In the genomic region with DNA sequence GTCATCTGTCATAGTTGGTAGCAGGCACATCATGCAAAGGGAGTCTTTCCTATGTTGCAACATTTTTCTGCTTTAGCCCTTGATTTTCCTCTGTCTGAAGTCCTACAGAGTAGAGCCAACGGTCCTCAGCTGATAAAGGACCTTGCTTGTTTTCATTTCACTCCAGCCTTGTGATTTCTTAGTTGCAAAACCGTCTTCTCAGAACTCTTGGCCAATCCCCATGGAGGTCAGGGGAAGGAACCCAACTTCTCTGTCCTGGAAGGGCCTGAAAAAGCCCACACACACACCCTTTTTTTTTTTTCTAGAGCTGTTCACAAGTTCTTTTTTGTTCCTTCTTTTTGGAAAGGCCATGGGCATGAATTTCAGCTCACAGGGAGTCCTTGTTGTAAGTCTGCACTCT, we compare ENCODE assay signal across 13 mouse cellular contexts. TPM values are rescaled to one million over a fixed set of nuclear protein-coding genes. Genes with fewer than 3 reads are reported as not detected.
DNase-seq lines count a peak whose midpoint lies in the region; ATAC-seq and TF ChIP-seq lines count a peak whose summit lies in the region.
"Had no signal": no experiment of that assay in that cellular context is flagged by ENCODE, and none has a peak within 500 bp of the region (broad histone marks: within the 10 kb centered on the region; RNA-seq: fewer than 3 reads in every experiment).

No protein-coding gene starts in this region.

- WGBS in heart, embryonic 12.5 days: 43% methylated on average over 2 of the region's 2 CpGs
- 93% methylated on average over 2 of the region's 2 CpGs for WGBS in thymus, adult 2 months

- H3K27me3 ChIP-seq in heart, embryonic 12.5 days (replicated peaks): no peaks in the 10 kb centered on the region
- H3K27me3 ChIP-seq in thymus, adult 2 months (ENCODE audit: control insufficient read depth, insufficient read depth, low read length): no peaks in the 10 kb centered on the region; the same call in 1 of the 2 replicates
- H3K27me3 ChIP-seq: limb, embryonic 13.5 days; stomach, embryonic 15.5 days had no signal

- no peaks in the 10 kb centered on the region for H3K4me1 ChIP-seq in heart, embryonic 12.5 days (replicated peaks)
- peaks cover 13% of the 10 kb centered on the region for H3K4me1 ChIP-seq in bone marrow macrophage, adult 2 months (ENCODE audit: control insufficient read depth, insufficient read depth, low read length)
- no peaks in the 10 kb centered on the region for H3K4me1 ChIP-seq in thymus, adult 2 months (replicated peaks; ENCODE audit: control insufficient read depth, insufficient read depth, low read length)
- H3K4me1 ChIP-seq: limb, embryonic 13.5 days; stomach, embryonic 15.5 days had no signal

- H3K4me2 ChIP-seq in heart, embryonic 12.5 days: no peak overlapping the region
- H3K4me2 ChIP-seq: limb, embryonic 13.5 days; stomach, embryonic 15.5 days had no signal

- no peak overlapping the region for H3K9ac ChIP-seq in heart, embryonic 12.5 days
- H3K9ac ChIP-seq: limb, embryonic 13.5 days; stomach, embryonic 15.5 days had no signal

- no peak for ATAC-seq in heart, embryonic 12.5 days (ENCODE audit: insufficient number of reproducible peaks, low FRiP score)
- ATAC-seq in monocyte, adult 5-6 weeks (replicated peaks; ENCODE audit: insufficient number of reproducible peaks, low FRiP score, low TSS enrichment, poor library complexity, severe bottlenecking): peak; percentile 56; the same call in 1 of the 2 replicates
- ATAC-seq: Patski had no signal

- H3K9me3 ChIP-seq in heart, embryonic 12.5 days (replicated peaks): no peaks in the 10 kb centered on the region
- H3K9me3 ChIP-seq: limb, embryonic 13.5 days; stomach, embryonic 15.5 days had no signal

- H3K4me3 ChIP-seq in heart, embryonic 12.5 days: no peak overlapping the region
- 0 out of 2 replicates have a peak overlapping the region, but pooled peaks have one; percentile 5 for H3K4me3 ChIP-seq in bone marrow macrophage, adult 2 months (ENCODE audit: insufficient read depth, low read length)
- no peak overlapping the region for H3K4me3 ChIP-seq in thymus, adult 2 months (ENCODE audit: control insufficient read depth, insufficient read depth, low read length)
- H3K4me3 ChIP-seq: limb, embryonic 13.5 days; stomach, embryonic 15.5 days had no signal

- no peaks in the 10 kb centered on the region for H3K36me3 ChIP-seq in heart, embryonic 12.5 days
- no peaks in the 10 kb centered on the region for H3K36me3 ChIP-seq in thymus, adult 2 months (ENCODE audit: control insufficient read depth, insufficient read depth, low read length)
- H3K36me3 ChIP-seq: limb, embryonic 13.5 days; stomach, embryonic 15.5 days had no signal

- TF ChIP-seq POLR2A in bone marrow macrophage, adult 2 months (IDR thresholded peaks at IDR 0.05; ENCODE audit: borderline replicate concordance, low read depth, low read length): no peak
- TF ChIP-seq POLR2A in thymus, adult 2 months (IDR thresholded peaks at IDR 0.05; ENCODE audit: control insufficient read depth, extremely low read depth, insufficient read depth, low read length, poor library complexity): no peak

- H3K27ac ChIP-seq in heart, embryonic 12.5 days (ENCODE audit: poor library complexity, severe bottlenecking): no peak overlapping the region
- H3K27ac ChIP-seq in bone marrow macrophage, adult 2 months (ENCODE audit: insufficient read depth, low read depth, low read length): peak overlapping the region; percentile 75
- H3K27ac ChIP-seq in thymus, adult 2 months (ENCODE audit: control insufficient read depth, insufficient read depth, low read length): no peak overlapping the region
- H3K27ac ChIP-seq: limb, embryonic 13.5 days; stomach, embryonic 15.5 days had no signal

- no peak for TF ChIP-seq CTCF in bone marrow macrophage, adult 2 months (IDR thresholded peaks at IDR 0.05; ENCODE audit: low read depth, low read length)
- TF ChIP-seq CTCF in thymus, adult 2 months (IDR thresholded peaks at IDR 0.05; ENCODE audit: borderline replicate concordance, control insufficient read depth, extremely low read depth, insufficient read depth, low read length, poor library complexity): no peak

- DNase-seq in heart, adult 8-10 months (ENCODE audit: low spot score): peak; percentile 60
- DNase-seq in lung, adult 18-20 months: peak; percentile 57 to 78
- DNase-seq in cerebellum, postnatal 4 days (ENCODE audit: low spot score in 2 of 2): no peak
- no peak for DNase-seq in thymus, adult 2 months
- DNase-seq: cerebellum, adult 9-10 months; right cerebral cortex, postnatal 4 days; thymus, postnatal 36 days had no signal

RNA-seq across cellular contexts. Expression of a gene that starts 9.3 kb away (rescaled TPM):
- total RNA-seq in heart, adult 8-10 months (2022): 10 to 100 TPM in 3 of 4 experiments, 1 to 10 TPM in 1; 8.9 to 10.8 (median 10.3) TPM
- polyA plus RNA-seq in heart, embryonic 12.5 days (2016; fragmentation: Nextera tagmentation; extraction: Ambion mirVana): 12.6 and 16.3 TPM in 2 replicates
- polyA plus RNA-seq in bone marrow macrophage, adult 2 months (2012; ENCODE audit: insufficient read depth, insufficient read length, missing spikeins): 18.2 and 22.3 TPM in 2 replicates
- 84.0 to 160 TPM (median 126 TPM) in 3 replicates for total RNA-seq in monocyte, adult 5-6 weeks (2017)
- polyA plus RNA-seq in thymus, adult 2 months (2012; rRNA removed): 21.2 and 22.7 TPM in 2 replicates

Comparison
In these comparisons a context has a peak if more than half of its experiments do, and no peak if none do; other contexts are left out.
1. DNase-seq: peak in heart, adult 8-10 months (single experiment) and lung, adult 18-20 months (2 of 2); none in cerebellum, postnatal 4 days (0 of 2) and thymus, adult 2 months (single experiment).